Mouse (Mus musculus): ENCODE results near the gene Pitpnm2. TPM values are rescaled to one million over a fixed set of nuclear protein-coding genes. Genes with fewer than 3 reads are reported as not detected.

The Pitpnm2 gene
- polyA plus RNA-seq, 1 experiment from 2014 or later, result 2.9 TPM

DNA sequence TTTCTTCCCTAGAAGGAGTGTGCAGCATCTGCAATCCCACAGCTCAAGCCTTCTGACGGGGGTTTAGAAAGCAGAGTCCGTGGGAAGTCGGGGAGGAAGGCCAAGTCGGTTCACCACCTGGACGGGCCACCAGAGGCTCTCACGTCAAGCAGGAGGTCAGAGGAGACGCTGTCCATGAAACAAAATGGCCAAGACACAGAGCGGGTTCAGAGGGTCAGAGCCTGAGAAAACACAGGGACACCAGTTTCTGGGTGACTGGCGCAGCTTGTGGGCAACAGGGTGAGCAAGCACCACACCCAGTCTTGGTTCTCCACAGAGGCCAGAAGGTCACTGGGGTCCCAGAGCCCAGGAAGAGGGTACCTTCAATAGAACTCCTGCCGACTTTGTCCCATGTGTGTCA lies 33.9 kb downstream of the Pitpnm2 start:
- peaks cover 8% of the 10 kb centered on the region; the same call in 1 of the 2 replicates for H3K36me3 ChIP-seq
- WGBS, result 86% methylated on average over 10 of the region's 10 CpGs
- H3K27ac ChIP-seq (replicated peaks), result 0 out of 2 replicates have a peak overlapping the region, but pooled peaks have one; percentile 17
- peaks cover 21% of the 10 kb centered on the region for H3K4me1 ChIP-seq
- H3K4me3 ChIP-seq, result no peak overlapping the region
- no peaks in the 10 kb centered on the region for H3K9me3 ChIP-seq (replicated peaks)
- no peak for DNase-seq (ENCODE audit: low spot score)
- no peaks in the 10 kb centered on the region for H3K27me3 ChIP-seq (ENCODE audit: low read depth, poor library complexity, severe bottlenecking)

DNA sequence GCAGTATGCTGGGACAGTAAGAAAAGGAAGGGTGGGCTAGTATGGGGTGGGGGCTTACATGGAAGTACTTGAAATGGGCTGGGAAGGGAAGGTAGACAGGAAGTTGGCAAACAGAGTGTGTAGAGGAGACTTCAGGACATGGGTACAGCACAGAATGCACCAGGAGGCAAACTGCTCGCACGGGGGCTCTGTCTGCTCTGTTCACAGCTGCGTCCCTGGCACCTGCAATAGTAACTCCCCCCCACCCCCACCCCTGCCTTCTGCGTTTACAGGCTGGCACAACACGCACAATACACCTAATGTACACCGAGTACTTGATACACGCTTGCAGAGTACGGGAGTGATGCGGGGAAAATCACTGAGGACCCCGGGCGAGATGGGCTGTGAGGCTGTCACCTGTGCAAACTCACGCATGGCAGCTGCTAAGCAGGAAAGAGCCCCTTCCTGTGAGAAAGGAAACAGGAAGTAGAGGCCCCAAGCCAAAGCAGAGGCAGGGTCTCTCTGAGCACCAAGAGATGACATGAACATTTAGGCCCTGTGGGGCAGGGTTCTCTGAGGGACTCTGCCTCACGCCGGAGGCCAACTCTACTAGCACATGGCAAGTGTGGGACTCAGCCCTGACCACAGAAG lies 34.9 kb downstream of the Pitpnm2 start:
- no peaks in the 10 kb centered on the region for H3K9me3 ChIP-seq (replicated peaks)
- H3K4me1 ChIP-seq, result peaks cover 28% of the 10 kb centered on the region
- no peaks in the 10 kb centered on the region for H3K27me3 ChIP-seq (ENCODE audit: low read depth, poor library complexity, severe bottlenecking)
- no peak overlapping the region for H3K4me3 ChIP-seq
- H3K27ac ChIP-seq (replicated peaks), result peak overlapping the region; percentile 59; the same call in 1 of the 2 replicates
- DNase-seq (ENCODE audit: low spot score), result no peak
- 88% methylated on average over 14 of the region's 14 CpGs for whole genome bisulfite sequencing
- H3K36me3 ChIP-seq, result peaks cover 8% of the 10 kb centered on the region; the same call in 1 of the 2 replicates

DNA sequence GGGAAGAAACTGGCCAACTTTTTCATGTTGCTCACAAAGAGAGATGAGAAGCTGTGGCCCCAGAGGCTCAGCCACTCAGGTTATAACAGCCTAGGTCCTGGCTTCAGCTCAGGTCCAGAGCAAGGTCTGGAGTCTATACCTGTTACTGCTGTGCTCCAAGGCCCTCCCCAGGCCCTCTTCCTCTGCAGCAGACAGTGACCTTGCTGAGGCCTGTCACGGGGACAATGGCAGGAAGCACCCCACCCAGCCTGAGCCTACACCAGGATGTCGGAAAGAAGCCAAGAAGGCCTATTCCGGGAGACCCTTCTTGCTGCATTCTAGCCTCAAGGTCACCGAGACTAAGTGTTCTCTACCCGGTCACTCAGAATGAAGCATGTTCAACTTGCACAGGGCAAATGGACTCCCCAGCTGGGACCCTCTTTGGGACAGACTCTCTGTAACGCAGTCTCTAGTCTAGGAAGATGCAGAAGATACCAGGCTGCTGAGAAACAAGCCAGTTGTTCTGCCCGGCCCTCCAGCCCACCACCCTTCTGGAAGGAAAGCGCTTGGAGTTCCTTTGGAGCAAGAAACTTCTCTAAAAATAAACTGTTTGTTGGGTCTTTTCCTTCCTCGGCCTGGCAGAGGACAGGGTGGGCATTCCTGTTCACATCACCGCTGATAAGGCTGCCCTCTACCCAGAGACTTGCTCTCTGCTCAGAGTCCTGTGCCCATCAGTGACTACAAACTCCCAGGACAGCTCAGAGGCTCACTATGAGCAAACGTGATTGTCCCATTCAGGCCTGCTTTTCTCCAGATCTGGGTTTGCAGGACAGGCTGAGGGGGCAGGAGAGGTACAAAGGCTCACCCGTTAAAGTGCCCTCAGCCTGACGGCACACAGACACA lies 35.7 kb downstream of the Pitpnm2 start:
- Histone ChIP-seq H3K27me3 (ENCODE audit: low read depth, poor library complexity, severe bottlenecking) (no peaks in the 10 kb centered on the region), H3K36me3 (peaks cover 8% of the 10 kb centered on the region; the same call in 1 of the 2 replicates), H3K4me3 (no peak overlapping the region), H3K27ac (replicated peaks) (peak overlapping the region; percentile 55; the same call in 1 of the 2 replicates), H3K9me3 (replicated peaks) (no peaks in the 10 kb centered on the region), H3K4me1 (peaks cover 25% of the 10 kb centered on the region)
- WGBS, result 87% methylated on average over 13 of the region's 13 CpGs
- DNase-seq (ENCODE audit: low spot score), result no peak

DNA sequence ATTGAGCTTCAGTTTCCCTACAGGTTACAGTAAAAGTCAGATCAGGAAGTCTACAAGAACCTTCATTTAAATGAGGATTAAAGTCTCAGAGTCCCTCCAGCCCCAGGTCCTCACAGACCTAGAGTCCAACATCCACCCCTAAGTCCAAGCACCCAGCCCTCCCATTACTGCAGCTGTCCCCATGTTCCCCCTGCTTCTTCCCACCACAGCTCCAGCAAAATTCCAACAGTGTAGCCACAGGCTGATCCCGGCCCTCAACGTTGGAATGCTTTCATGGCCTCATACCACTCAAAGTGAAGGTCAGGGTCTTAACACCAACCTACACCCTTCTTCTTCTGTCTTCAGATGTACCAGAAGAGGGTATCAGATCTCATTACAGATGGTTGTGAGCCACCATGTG lies 37.9 kb downstream of the Pitpnm2 start:
- peaks cover 8% of the 10 kb centered on the region; the same call in 1 of the 2 replicates for H3K36me3 ChIP-seq
- H3K4me1 ChIP-seq, result peaks cover 33% of the 10 kb centered on the region
- DNase-seq (ENCODE audit: low spot score), result no peak
- no peaks in the 10 kb centered on the region for H3K9me3 ChIP-seq (replicated peaks)
- no peaks in the 10 kb centered on the region for H3K27me3 ChIP-seq (ENCODE audit: low read depth, poor library complexity, severe bottlenecking)
- H3K27ac ChIP-seq (replicated peaks), result no peak overlapping the region
- H3K4me3 ChIP-seq, result no peak overlapping the region
- 92% methylated on average over 2 of the region's 2 CpGs for WGBS

DNA sequence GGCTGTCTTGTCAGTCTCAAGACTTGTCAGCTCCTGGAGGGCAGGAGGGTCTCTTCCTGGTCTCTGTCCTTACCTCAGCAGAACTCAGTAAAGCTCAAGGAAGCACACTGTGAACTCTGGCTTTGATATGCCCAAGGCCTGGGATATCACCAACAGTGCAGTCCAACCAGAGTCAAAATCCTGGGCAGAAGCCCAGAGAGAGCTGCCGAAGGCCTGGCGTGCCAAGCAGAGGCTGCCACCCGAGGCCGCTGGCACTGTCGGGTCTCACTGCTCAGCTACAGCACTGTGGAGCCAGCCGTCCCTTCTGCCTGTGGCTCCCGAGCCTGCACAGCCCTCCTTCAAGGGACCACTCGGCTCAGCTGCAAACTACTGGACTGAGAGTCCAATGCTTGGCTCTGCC lies 38.3 kb downstream of the Pitpnm2 start:
- Histone ChIP-seq H3K4me1 (peaks cover 37% of the 10 kb centered on the region), H3K27me3 (ENCODE audit: low read depth, poor library complexity, severe bottlenecking) (no peaks in the 10 kb centered on the region)
- 84% methylated on average over 8 of the region's 8 CpGs for WGBS

DNA sequence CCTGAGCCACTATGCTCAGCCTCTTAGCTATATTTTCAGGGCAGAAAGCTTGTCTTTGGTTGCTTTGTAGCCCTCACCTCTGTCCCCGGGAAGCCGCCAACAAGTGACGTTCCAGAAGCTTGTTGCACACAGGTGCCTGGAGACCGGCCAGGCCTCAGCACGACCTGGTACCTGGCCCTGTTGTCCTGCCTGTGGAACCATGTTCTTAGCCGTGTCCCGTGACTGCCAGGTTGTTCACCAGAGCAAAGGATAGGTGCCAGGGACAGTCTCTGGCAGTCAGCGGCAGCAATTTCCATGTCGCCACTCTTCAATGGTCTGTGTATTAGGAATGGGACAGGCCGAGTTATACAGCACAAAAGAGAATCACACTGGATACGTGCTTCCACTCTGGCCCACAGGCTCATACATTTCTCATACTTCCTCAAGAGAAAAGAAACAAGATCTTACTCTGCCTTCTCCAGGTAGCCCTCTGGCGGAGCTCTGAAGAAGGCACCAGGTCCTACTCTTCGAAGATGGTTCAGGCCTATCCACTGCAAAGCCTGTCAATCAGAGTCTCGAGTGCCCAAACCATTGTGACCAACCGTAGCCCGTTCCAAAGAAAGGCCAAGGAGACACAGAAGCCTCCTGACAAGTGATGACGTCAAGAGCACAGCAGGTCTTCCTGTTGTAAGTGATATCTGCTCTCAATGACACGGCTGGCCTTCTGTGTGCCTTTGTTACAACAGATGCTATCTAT lies 39.1 kb downstream of the Pitpnm2 start:
- Histone ChIP-seq H3K4me1 (peaks cover 45% of the 10 kb centered on the region), H3K4me3 (no peak overlapping the region), H3K27ac (replicated peaks) (no peak overlapping the region), H3K9me3 (replicated peaks) (no peaks in the 10 kb centered on the region), H3K36me3 (peaks cover 5% of the 10 kb centered on the region; the same call in 1 of the 2 replicates), H3K27me3 (ENCODE audit: low read depth, poor library complexity, severe bottlenecking) (no peaks in the 10 kb centered on the region)
- DNase-seq (ENCODE audit: low spot score), result no peak
- WGBS, result 77% methylated on average over 18 of the region's 18 CpGs

More for the DNA sequence above, 38.3 kb downstream of the Pitpnm2 start:
- H3K9me3 ChIP-seq (replicated peaks), result no peaks in the 10 kb centered on the region
- no peak overlapping the region for H3K4me3 ChIP-seq
- peak overlapping the region; percentile 14; the same call in 1 of the 2 replicates for H3K27ac ChIP-seq (replicated peaks)
- peaks cover 8% of the 10 kb centered on the region; the same call in 1 of the 2 replicates for H3K36me3 ChIP-seq
- no peak for DNase-seq (ENCODE audit: low spot score)

DNA sequence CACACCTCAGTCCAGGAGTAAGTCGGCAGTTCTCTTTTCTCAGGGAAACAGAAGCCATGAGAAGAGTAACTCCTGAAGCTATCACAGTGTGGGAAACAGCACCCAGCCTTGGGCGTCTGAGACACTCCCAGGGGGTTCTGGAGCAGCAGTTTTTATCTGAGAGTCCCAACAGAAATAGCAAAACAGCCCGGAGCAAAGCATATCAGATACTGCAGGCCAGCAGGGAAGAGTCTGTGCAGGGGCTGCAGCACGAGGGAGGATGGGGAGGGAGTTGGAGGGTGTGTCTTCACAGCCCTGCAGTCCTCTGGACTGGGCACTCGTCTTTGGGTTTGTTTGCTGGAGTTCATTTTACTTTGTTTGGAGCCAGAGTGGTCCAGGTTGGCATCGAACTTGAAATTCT lies 39.7 kb downstream of the Pitpnm2 start:
- Histone ChIP-seq H3K9me3 (replicated peaks) (no peaks in the 10 kb centered on the region), H3K36me3 (0 out of 2 replicates have a peak, but pooled peaks cover 1% of the 10 kb centered on the region), H3K27me3 (ENCODE audit: low read depth, poor library complexity, severe bottlenecking) (no peaks in the 10 kb centered on the region), H3K4me3 (no peak overlapping the region), H3K27ac (replicated peaks) (0 out of 2 replicates have a peak overlapping the region, but pooled peaks have one; percentile 4), H3K4me1 (peaks cover 51% of the 10 kb centered on the region)
- no peak for DNase-seq (ENCODE audit: low spot score)
- WGBS, result 67% methylated on average over 6 of the region's 6 CpGs

DNA sequence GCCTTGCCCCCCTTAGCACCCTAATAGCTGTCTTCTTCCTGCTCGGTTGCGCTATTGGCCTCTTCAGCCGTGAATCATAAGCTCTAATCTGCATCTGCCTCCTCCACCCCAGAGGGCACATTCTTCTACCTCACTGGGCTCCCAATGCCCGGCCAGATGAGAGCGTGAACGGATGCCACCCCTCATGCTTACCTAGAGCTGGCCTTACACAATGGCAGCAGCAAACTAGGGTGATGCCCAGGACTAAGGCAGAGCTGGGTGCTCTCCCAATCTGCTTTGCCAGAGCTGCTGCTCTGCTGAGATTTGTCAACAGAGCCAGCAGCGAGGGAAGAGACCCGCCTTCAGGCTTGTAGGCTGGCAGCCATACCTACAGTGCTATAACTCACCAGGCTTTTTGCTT lies 41.5 kb downstream of the Pitpnm2 start:
- Histone ChIP-seq H3K4me1 (peaks cover 58% of the 10 kb centered on the region), H3K27me3 (ENCODE audit: low read depth, poor library complexity, severe bottlenecking) (no peaks in the 10 kb centered on the region), H3K4me3 (no peak overlapping the region), H3K27ac (replicated peaks) (peak overlapping the region; percentile 58; the same call in 1 of the 2 replicates), H3K9me3 (replicated peaks) (no peaks in the 10 kb centered on the region), H3K36me3 (no peaks in the 10 kb centered on the region)
- DNase-seq (ENCODE audit: low spot score), result no peak
- 87% methylated on average over 8 of the region's 8 CpGs for WGBS

DNA sequence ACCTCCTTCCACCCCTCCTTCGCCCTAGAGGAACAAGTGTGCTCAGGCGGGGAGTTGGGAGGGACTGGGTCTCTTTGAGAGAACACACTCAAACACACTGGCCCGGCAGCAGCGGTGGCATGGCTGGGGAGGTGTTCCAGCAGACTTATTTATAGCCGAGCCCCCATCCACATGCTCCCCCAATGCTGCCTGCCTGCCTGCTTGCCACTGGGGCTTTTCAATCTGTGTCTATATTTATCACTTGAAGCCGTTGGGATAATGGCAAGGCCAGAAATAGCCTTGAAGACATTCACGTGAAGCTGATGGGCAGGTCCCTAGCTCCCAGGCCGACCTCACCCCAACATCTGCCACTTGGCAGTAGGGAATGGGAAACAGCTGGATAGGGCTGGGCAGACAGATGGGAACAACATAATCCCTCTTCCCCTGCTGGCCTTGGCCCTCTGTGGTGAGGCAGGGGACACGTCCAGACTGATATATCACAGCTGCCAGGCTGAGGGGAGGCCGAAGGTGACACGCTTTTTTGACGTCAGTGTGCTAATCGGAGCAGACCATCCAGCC lies 43.0 kb downstream of the Pitpnm2 start:
- no peak overlapping the region for H3K4me3 ChIP-seq
- 61% methylated on average over 13 of the region's 13 CpGs for WGBS
- no peaks in the 10 kb centered on the region for H3K9me3 ChIP-seq (replicated peaks)
- no peaks in the 10 kb centered on the region for H3K36me3 ChIP-seq
- no peaks in the 10 kb centered on the region for H3K27me3 ChIP-seq (ENCODE audit: low read depth, poor library complexity, severe bottlenecking)
- peaks cover 73% of the 10 kb centered on the region for H3K4me1 ChIP-seq
- peak overlapping the region; percentile 58 for H3K27ac ChIP-seq (replicated peaks)
- peak; percentile 37 for DNase-seq (ENCODE audit: low spot score)

DNA sequence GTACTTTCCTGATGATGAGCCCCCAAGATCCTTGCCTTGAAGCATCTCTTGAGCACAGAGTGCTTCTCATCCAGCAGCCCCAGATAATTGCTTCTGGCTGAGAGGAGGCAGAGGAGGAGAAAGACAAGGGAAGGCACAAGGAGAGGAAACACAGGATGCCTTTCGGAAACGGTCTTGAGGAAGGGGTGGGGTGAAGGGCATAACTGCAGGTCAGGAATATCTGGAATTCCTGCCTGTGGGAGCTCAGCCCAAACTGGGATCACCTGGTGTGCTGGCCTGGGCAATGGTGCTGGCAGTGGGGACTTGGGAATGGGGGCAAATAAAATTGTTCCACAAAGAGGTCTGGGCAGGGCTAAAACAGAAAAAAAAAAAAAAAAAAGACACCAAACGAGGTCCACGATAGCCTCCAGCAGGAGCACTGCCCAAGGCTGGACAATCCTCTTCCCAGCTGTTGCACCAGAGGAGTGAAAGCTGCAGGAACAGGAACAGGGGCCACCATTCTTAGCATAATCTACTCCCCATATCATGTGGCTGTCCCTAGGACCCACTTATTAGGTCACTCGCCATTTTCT lies 43.7 kb downstream of the Pitpnm2 start:
- no peak for DNase-seq (ENCODE audit: low spot score)
- H3K27ac ChIP-seq (replicated peaks), result peak overlapping the region; percentile 58
- no peaks in the 10 kb centered on the region for H3K27me3 ChIP-seq (ENCODE audit: low read depth, poor library complexity, severe bottlenecking)
- H3K36me3 ChIP-seq, result no peaks in the 10 kb centered on the region
- H3K9me3 ChIP-seq (replicated peaks), result no peaks in the 10 kb centered on the region
- H3K4me1 ChIP-seq, result peaks cover 69% of the 10 kb centered on the region
- 60% methylated on average over 5 of the region's 5 CpGs for WGBS
- no peak overlapping the region for H3K4me3 ChIP-seq

DNA sequence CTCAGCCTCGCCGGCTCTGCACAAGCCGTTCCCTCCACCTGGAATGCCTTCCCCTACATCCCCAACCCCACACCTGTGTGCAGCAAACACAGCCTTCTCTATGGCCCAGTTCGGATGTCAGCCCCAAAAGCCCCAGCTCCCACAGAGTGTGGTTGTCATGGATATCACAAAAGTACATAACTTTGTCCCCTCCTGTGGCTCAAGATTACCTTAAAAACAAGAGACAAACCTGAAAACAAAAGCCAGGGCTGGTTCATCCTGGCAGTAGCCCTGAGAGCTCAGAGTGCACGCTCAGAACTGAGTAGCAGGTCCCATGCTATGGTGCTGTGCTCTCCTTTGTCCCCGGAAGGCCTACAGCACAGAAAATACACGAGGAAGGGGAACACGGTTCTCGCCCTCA lies 44.3 kb downstream of the Pitpnm2 start:
- DNase-seq (ENCODE audit: low spot score), result no peak
- peaks cover 69% of the 10 kb centered on the region for H3K4me1 ChIP-seq
- H3K27ac ChIP-seq (replicated peaks), result no peak overlapping the region; the same call in 1 of the 2 replicates
- WGBS, result 67% methylated on average over 9 of the region's 9 CpGs
- H3K27me3 ChIP-seq (ENCODE audit: low read depth, poor library complexity, severe bottlenecking), result no peaks in the 10 kb centered on the region
- no peaks in the 10 kb centered on the region for H3K9me3 ChIP-seq (replicated peaks)
- no peak overlapping the region for H3K4me3 ChIP-seq
- H3K36me3 ChIP-seq, result no peaks in the 10 kb centered on the region
